Mouse (Mus musculus) bone marrow, adult 2 months (tissue): ENCODE results near the gene Srcin1. TPM values are rescaled to one million over a fixed set of nuclear protein-coding genes. Genes with fewer than 3 reads are reported as not detected.

Experiments
- H3K27ac ChIP-seq: fragments of 200-500 bp; 2 replicates; pipeline ENCODE4 v1.5.1; 2012; ENCODE audit warnings: low read depth, mild to moderate bottlenecking, control low read depth, inconsistent platforms, low read length; ENCODE audit not compliant: control insufficient read depth, poor library complexity, insufficient read depth
- H3K4me1 ChIP-seq: fragments of 200-500 bp; 2 replicates; pipeline ENCODE4 v1.6.1; 2011; ENCODE audit warnings: low read length; ENCODE audit not compliant: control insufficient read depth, insufficient read depth
- H3K4me3 ChIP-seq: fragments of 200-500 bp; replicated peaks from 2 replicates; pipeline ENCODE3; 2011; ENCODE audit warnings: mild to moderate bottlenecking, low read depth, low read length, control low read depth; ENCODE audit not compliant: control insufficient read depth
- CTCF ChIP-seq: fragments of 200-500 bp; IDR thresholded peaks from 2 replicates; pipeline ENCODE4 v1.5.1; 2011; ENCODE audit warnings: low read length, control low read depth; ENCODE audit not compliant: control insufficient read depth, insufficient read depth
- POLR2A ChIP-seq: fragments of 200-500 bp; IDR thresholded peaks from 2 replicates; pipeline ENCODE4 v1.6.1; 2011; ENCODE audit warnings: low read depth, mild to moderate bottlenecking, control low read depth, low read length, borderline replicate concordance; ENCODE audit not compliant: control insufficient read depth
- WGBS: fragments of 180-500 bp; shearing (Covaris S2); methylation state at CpG from one replicate; pipeline ENCODE4 v1.1.7; 2018; 5-methylcytosine and 5-hydroxymethylcytosine counted together
- polyA plus RNA-seq: library from polyadenylated mRNA; stranded (reverse); fragments of >200 nt; gene quantifications from 2 replicates; pipeline ENCODE4 v1.2.4, GENCODE M21; 2011; ENCODE audit warnings: low replicate concordance; ENCODE audit not compliant: missing spikeins, insufficient read depth, insufficient read length

Gene Srcin1
- polyA plus RNA-seq, 1 experiment = 0.57 TPM

GRCm38 (mm10) chr11:97530961-97531360 lies 45.0 kb downstream of the Srcin1 start:
- TF ChIP-seq POLR2A (no peak), CTCF (no peak)
- H3K4me1 ChIP-seq = no peaks in the 10 kb centered on the region; the same call in 1 of the 2 replicates
- H3K27ac ChIP-seq = no peak overlapping the region
- no peak overlapping the region for H3K4me3 ChIP-seq
- 60% methylated on average over 5 of the region's 5 CpGs for WGBS

GRCm38 (mm10) chr11:97530069-97530468 lies 45.9 kb downstream of the Srcin1 start:
- H3K4me1 ChIP-seq = no peaks in the 10 kb centered on the region; the same call in 1 of the 2 replicates
- no peak overlapping the region for H3K27ac ChIP-seq
- no peak for TF ChIP-seq POLR2A
- TF ChIP-seq CTCF = no peak
- H3K4me3 ChIP-seq = no peak overlapping the region
- WGBS = 48% methylated on average over 6 of the region's 6 CpGs

GRCm38 (mm10) chr11:97528282-97528808 lies 47.6 kb downstream of the Srcin1 start:
- 84% methylated on average over 18 of the region's 18 CpGs for WGBS
- no peak for TF ChIP-seq CTCF
- H3K4me1 ChIP-seq = no peaks in the 10 kb centered on the region; the same call in 1 of the 2 replicates
- H3K4me3 ChIP-seq = no peak overlapping the region
- H3K27ac ChIP-seq = no peak overlapping the region

- no peak overlapping the region for H3K4me3 ChIP-seq
- no peaks in the 10 kb centered on the region for H3K4me1 ChIP-seq
- no peak overlapping the region for H3K27ac ChIP-seq
- TF ChIP-seq CTCF = no peak
- no peak for TF ChIP-seq POLR2A
- 79% methylated on average over 6 of the region's 6 CpGs for WGBS
Measured at GRCm38 (mm10) chr11:97525313-97525712, 50.7 kb downstream of the Srcin1 start.

- Histone ChIP-seq H3K4me3 (no peak overlapping the region), H3K27ac (no peak overlapping the region), H3K4me1 (no peaks in the 10 kb centered on the region)
- WGBS = 82% methylated on average over 9 of the region's 9 CpGs
- TF ChIP-seq POLR2A = no peak
- TF ChIP-seq CTCF = no peak
Measured at GRCm38 (mm10) chr11:97524306-97524705, 51.7 kb downstream of the Srcin1 start.

GRCm38 (mm10) chr11:97523827-97524261 lies 52.1 kb downstream of the Srcin1 start:
- Histone ChIP-seq H3K4me3 (no peak overlapping the region), H3K27ac (no peak overlapping the region), H3K4me1 (no peaks in the 10 kb centered on the region)
- TF ChIP-seq POLR2A = no peak
- TF ChIP-seq CTCF = no peak
- WGBS = 52% methylated on average over 1 of the region's 1 CpGs

- H3K27ac ChIP-seq = no peak overlapping the region
Measured at GRCm38 (mm10) chr11:97523107-97523506, 52.9 kb downstream of the Srcin1 start.

GRCm38 (mm10) chr11:97521741-97522474 lies 54.1 kb downstream of the Srcin1 start:
- Histone ChIP-seq H3K4me1 (no peaks in the 10 kb centered on the region), H3K27ac (no peak overlapping the region), H3K4me3 (no peak overlapping the region)
- 86% methylated on average over 29 of the region's 29 CpGs for WGBS
- TF ChIP-seq POLR2A (no peak), CTCF (no peak)

More at GRCm38 (mm10) chr11:97523107-97523506, 52.9 kb downstream of the Srcin1 start:
- Histone ChIP-seq H3K4me3 (no peak overlapping the region), H3K4me1 (no peaks in the 10 kb centered on the region)
- TF ChIP-seq POLR2A = no peak
- no peak for TF ChIP-seq CTCF
- WGBS = 81% methylated on average over 14 of the region's 14 CpGs
